Mouse (Mus musculus) kidney, adult 2 months (tissue): ENCODE data around the gene Smim11. TPM values are rescaled to one million over a fixed set of nuclear protein-coding genes. Genes with fewer than 3 reads are reported as not detected.

Experiments
- DNase-seq: peaks from one replicate; pipeline ENCODE4 v3.0.0; 2021
- H3K27ac ChIP-seq: fragments of 200-500 bp; 2 replicates; pipeline ENCODE4 v1.5.1; 2012; ENCODE audit warnings: low read depth, low read length, control low read depth, inconsistent platforms; ENCODE audit not compliant: insufficient read depth
- H3K27me3 ChIP-seq: fragments of 200-500 bp; replicated peaks from 2 replicates; pipeline ENCODE4 v1.6.1; 2012; ENCODE audit warnings: mild to moderate bottlenecking, moderate library complexity, low read length, inconsistent platforms; ENCODE audit not compliant: control insufficient read depth, insufficient read depth
- H3K36me3 ChIP-seq: fragments of 200-500 bp; 2 replicates; pipeline ENCODE4 v1.6.1; 2012; ENCODE audit warnings: mild to moderate bottlenecking, moderate library complexity, low read length, inconsistent platforms; ENCODE audit not compliant: control insufficient read depth, insufficient read depth
- H3K4me1 ChIP-seq: fragments of 200-500 bp; 2 replicates; pipeline ENCODE4 v1.6.1; 2011; ENCODE audit warnings: low read length; ENCODE audit not compliant: control insufficient read depth, insufficient read depth
- H3K4me3 ChIP-seq: fragments of 200-500 bp; 2 replicates; pipeline ENCODE4 v1.5.1; 2011; ENCODE audit warnings: mild to moderate bottlenecking, low read depth, low read length, control low read depth; ENCODE audit not compliant: insufficient read depth
- CTCF ChIP-seq: fragments of 200-500 bp; conservative IDR thresholded peaks from 2 replicates; pipeline ENCODE4 v1.5.1; 2011; ENCODE audit warnings: low read depth, mild to moderate bottlenecking, control low read depth, low read length, moderate library complexity, mixed read lengths; ENCODE audit not compliant: insufficient read depth, insufficient read length
- POLR2A ChIP-seq: fragments of 200-500 bp; IDR thresholded peaks from one replicate; pipeline ENCODE4 v1.6.1; 2011; ENCODE audit warnings: low read depth, low read length, control low read depth
- WGBS: fragments of 180-500 bp; shearing (Covaris S2); methylation state at CpG from one replicate; pipeline ENCODE4 v1.1.7; 2018; 5-methylcytosine and 5-hydroxymethylcytosine counted together
- polyA plus RNA-seq: library from polyadenylated mRNA; depleted of rRNA; stranded (reverse); fragments of >200 nt; gene quantifications from 2 replicates; pipeline ENCODE4 v1.2.3, GENCODE M21; 2012

The Smim11 gene
- polyA plus RNA-seq, 1 experiment, result 30.4 TPM

- TF ChIP-seq POLR2A (no peak), CTCF (no peak)
- Histone ChIP-seq H3K4me3 (peak overlapping the region; percentile 81), H3K27ac (no peak overlapping the region), H3K36me3 (no peaks in the 10 kb centered on the region), H3K27me3 (no peaks in the 10 kb centered on the region), H3K4me1 (peaks cover 14% of the 10 kb centered on the region; the same call in 1 of the 2 replicates)
- WGBS, result 31% methylated on average over 5 of the region's 5 CpGs
- DNase-seq, result no peak
These were observed 903 bp downstream of the Smim11 start for GRCm38 (mm10) chr16:92301989-92302388.

GRCm38 (mm10) chr16:92302506-92302905, 1.4 kb downstream of the Smim11 start:
- Histone ChIP-seq H3K4me1 (peaks cover 14% of the 10 kb centered on the region; the same call in 1 of the 2 replicates), H3K4me3 (no peak overlapping the region), H3K27me3 (no peaks in the 10 kb centered on the region), H3K27ac (no peak overlapping the region), H3K36me3 (no peaks in the 10 kb centered on the region)
- 57% methylated on average over 5 of the region's 5 CpGs for WGBS
- no peak for DNase-seq
- TF ChIP-seq POLR2A, result no peak
- TF ChIP-seq CTCF, result no peak

GRCm38 (mm10) chr16:92305519-92305918, 4.4 kb downstream of the Smim11 start:
- H3K36me3 ChIP-seq, result no peaks in the 10 kb centered on the region
- 96% methylated on average over 2 of the region's 2 CpGs for WGBS
- H3K27ac ChIP-seq, result no peak overlapping the region

GRCm38 (mm10) chr16:92307947-92308346, 6.9 kb downstream of the Smim11 start:
- Histone ChIP-seq H3K27ac (no peak overlapping the region), H3K27me3 (no peaks in the 10 kb centered on the region), H3K4me3 (no peak overlapping the region), H3K4me1 (peaks cover under 1% of the 10 kb centered on the region; the same call in 1 of the 2 replicates), H3K36me3 (no peaks in the 10 kb centered on the region)
- TF ChIP-seq CTCF (no peak), POLR2A (no peak)
- DNase-seq, result no peak
- WGBS, result 83% methylated on average over 3 of the region's 3 CpGs

More at GRCm38 (mm10) chr16:92305519-92305918, 4.4 kb downstream of the Smim11 start:
- no peak for DNase-seq
- Histone ChIP-seq H3K27me3 (no peaks in the 10 kb centered on the region), H3K4me1 (peaks cover 12% of the 10 kb centered on the region; the same call in 1 of the 2 replicates), H3K4me3 (no peak overlapping the region)
- no peak for TF ChIP-seq POLR2A
- no peak for TF ChIP-seq CTCF

GRCm38 (mm10) chr16:92309126-92309525, 8.0 kb downstream of the Smim11 start:
- Histone ChIP-seq H3K36me3 (no peaks in the 10 kb centered on the region), H3K27ac (no peak overlapping the region), H3K4me3 (no peak overlapping the region), H3K27me3 (no peaks in the 10 kb centered on the region), H3K4me1 (no peaks in the 10 kb centered on the region)
- 66% methylated on average over 4 of the region's 4 CpGs for WGBS
- no peak for TF ChIP-seq POLR2A
- no peak for TF ChIP-seq CTCF
- DNase-seq, result no peak

GRCm38 (mm10) chr16:92313953-92314741, 13.1 kb downstream of the Smim11 start:
- H3K27me3 ChIP-seq, result no peaks in the 10 kb centered on the region
- 51% methylated on average over 13 of the region's 13 CpGs for WGBS
- no peaks in the 10 kb centered on the region for H3K4me1 ChIP-seq
- DNase-seq, result peak; percentile 41
- H3K36me3 ChIP-seq, result no peaks in the 10 kb centered on the region
- H3K4me3 ChIP-seq, result no peak overlapping the region
- TF ChIP-seq POLR2A (no peak), CTCF (peak; percentile 83)
- no peak overlapping the region for H3K27ac ChIP-seq

- H3K4me1 ChIP-seq, result no peaks in the 10 kb centered on the region
- no peak for DNase-seq
- no peak overlapping the region for H3K27ac ChIP-seq
- no peak for TF ChIP-seq POLR2A
- TF ChIP-seq CTCF, result no peak
- H3K36me3 ChIP-seq, result no peaks in the 10 kb centered on the region
- 90% methylated on average over 7 of the region's 7 CpGs for WGBS
- no peaks in the 10 kb centered on the region for H3K27me3 ChIP-seq
- H3K4me3 ChIP-seq, result no peak overlapping the region
These were observed 15.1 kb downstream of the Smim11 start for GRCm38 (mm10) chr16:92316049-92316738.
